Mouse (Mus musculus) ES-E14 (cell line): ENCODE measurements around the gene E130114P18Rik. TPM values are rescaled to one million over a fixed set of nuclear protein-coding genes. Genes with fewer than 3 reads are reported as not detected.

Source experiments
- DNase-seq: peaks from one replicate; pipeline ENCODE4 v3.0.0-alpha.2; 2013; ENCODE audit warnings: low read depth, low spot score
- H3K27ac ChIP-seq: 2 replicates; pipeline ENCODE4 v1.5.1; 2012; ENCODE audit warnings: low read depth, mild to moderate bottlenecking, low read length, moderate library complexity, mixed read lengths; ENCODE audit not compliant: poor library complexity, insufficient read depth, severe bottlenecking
- H3K36me3 ChIP-seq: 2 replicates; pipeline ENCODE4 v1.6.1; 2012; ENCODE audit warnings: mild to moderate bottlenecking, low read length, moderate library complexity, mixed read lengths; ENCODE audit not compliant: control insufficient read depth, poor library complexity, insufficient read depth, severe bottlenecking
- H3K4me1 ChIP-seq, 2 experiments: fragments of 150-350 bp in 1 of 2; sonication (generic) in 1 of 2; 2 replicates each; pipeline ENCODE4 v1.6.1; 2012; ENCODE audit warnings: low read length in 2 of 2, mild to moderate bottlenecking in 1 of 2, mixed read lengths in 1 of 2; ENCODE audit not compliant: control insufficient read depth in 2 of 2, insufficient read depth in 2 of 2, poor library complexity in 1 of 2
- H3K4me3 ChIP-seq, 2 experiments: fragments of 150-350 bp in 1 of 2; sonication (generic) in 1 of 2; 2 replicates each; pipeline ENCODE4 v1.5.1; 2012; ENCODE audit warnings: low read length in 2 of 2, low read depth in 1 of 2, mild to moderate bottlenecking in 1 of 2, mixed read lengths in 1 of 2; ENCODE audit not compliant: insufficient read depth in 1 of 2, poor library complexity in 1 of 2, severe bottlenecking in 1 of 2
- H3K9ac ChIP-seq: 2 replicates; pipeline ENCODE4 v1.6.1; 2012; ENCODE audit warnings: low read depth, mild to moderate bottlenecking, low read length, mixed read lengths; ENCODE audit not compliant: poor library complexity, insufficient read depth, severe bottlenecking
- H3K9me3 ChIP-seq: fragments of 150-350 bp; sonication (generic); 2 replicates; pipeline ENCODE4 v1.6.1; 2012; ENCODE audit warnings: low read depth, mild to moderate bottlenecking, low read length; ENCODE audit not compliant: control insufficient read depth, insufficient read depth
- CHD2 ChIP-seq: IDR thresholded peaks from 2 replicates; pipeline ENCODE4 v1.6.1; 2014; ENCODE audit warnings: mild to moderate bottlenecking, low read depth, low read length, inconsistent platforms
- HCFC1 ChIP-seq: IDR thresholded peaks from 2 replicates; pipeline ENCODE4 v1.6.1; 2012; ENCODE audit warnings: low read length, inconsistent platforms, borderline replicate concordance; ENCODE audit not compliant: insufficient read depth
- MAFK ChIP-seq: IDR thresholded peaks from 2 replicates; pipeline ENCODE4 v1.6.1; 2014; ENCODE audit warnings: mild to moderate bottlenecking, low read depth, low read length, inconsistent platforms; ENCODE audit not compliant: insufficient read depth
- ZC3H11A ChIP-seq: IDR thresholded peaks from 2 replicates; pipeline ENCODE4 v1.6.1; 2012; ENCODE audit warnings: low read depth, mild to moderate bottlenecking, inconsistent platforms, low read length, borderline replicate concordance
- ZNF384 ChIP-seq: IDR thresholded peaks from 2 replicates; pipeline ENCODE4 v1.6.1; 2012; ENCODE audit warnings: low read depth, low read length, inconsistent platforms
- in situ Hi-C, 2 experiments: fragments of 600-800 bp; cut with MboI; formaldehyde crosslinking; loops; one replicate each; pipeline ENCODE4 v1.15.1; 2025; ENCODE audit warnings: low sequenced_read_pairs in 2 of 2, inconsistent platforms in 1 of 2; ENCODE audit not compliant: unreplicated experiment in 2 of 2
- total RNA-seq: library from RNA; depleted of rRNA; stranded (reverse); fragments of 300-350 nt; gene quantifications from 2 replicates; pipeline ENCODE4 v1.2.3, GENCODE M21; 2012

Gene E130114P18Rik
- total RNA-seq, 1 experiment: not detected

- no peak overlapping the region for H3K9ac ChIP-seq
- H3K27ac ChIP-seq: no peak overlapping the region
- no peak for DNase-seq
- TF ChIP-seq ZNF384 (no peak), HCFC1 (no peak), CHD2 (no peak), MAFK (no peak), ZC3H11A (no peak)
- in situ Hi-C loops: no loop called here
- H3K36me3 ChIP-seq: no peaks in the 10 kb centered on the region
- H3K4me3 ChIP-seq: no peak overlapping the region
- no peaks in the 10 kb centered on the region for H3K4me1 ChIP-seq
- H3K9me3 ChIP-seq: no peaks in the 10 kb centered on the region
These were observed 167.8 kb downstream of the E130114P18Rik start for GRCm38 (mm10) chr4:97609831-97610727.

DNA sequence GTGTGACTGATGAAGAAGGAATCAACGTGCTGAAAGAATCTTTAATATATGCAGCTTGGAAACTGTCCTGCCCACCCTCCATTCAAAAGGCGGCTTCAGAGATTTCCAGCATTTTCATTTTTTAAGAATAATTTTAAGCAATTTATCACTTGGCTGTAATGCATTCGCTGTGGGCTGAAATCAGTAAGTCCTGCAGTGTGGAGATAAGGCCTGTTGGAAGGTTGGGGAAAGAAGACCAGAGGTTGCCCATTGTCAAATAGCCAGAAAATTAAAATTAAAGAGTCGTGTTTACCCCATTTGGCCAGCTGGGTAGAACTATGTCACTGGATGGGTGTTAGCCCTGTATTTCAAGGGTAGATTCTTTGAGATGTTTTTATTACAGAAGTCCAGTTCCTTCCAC, 168.5 kb downstream of the E130114P18Rik start:
- no peak for DNase-seq
- no peak for TF ChIP-seq MAFK
- TF ChIP-seq CHD2: no peak
- no peak for TF ChIP-seq HCFC1
- no peak for TF ChIP-seq ZC3H11A
- no peak for TF ChIP-seq ZNF384
- Histone ChIP-seq H3K9ac (no peak overlapping the region), H3K4me1 (no peaks in the 10 kb centered on the region), H3K9me3 (no peaks in the 10 kb centered on the region), H3K36me3 (no peaks in the 10 kb centered on the region), H3K27ac (no peak overlapping the region), H3K4me3 (no peak overlapping the region)
- in situ Hi-C loops: no loop called here

DNA sequence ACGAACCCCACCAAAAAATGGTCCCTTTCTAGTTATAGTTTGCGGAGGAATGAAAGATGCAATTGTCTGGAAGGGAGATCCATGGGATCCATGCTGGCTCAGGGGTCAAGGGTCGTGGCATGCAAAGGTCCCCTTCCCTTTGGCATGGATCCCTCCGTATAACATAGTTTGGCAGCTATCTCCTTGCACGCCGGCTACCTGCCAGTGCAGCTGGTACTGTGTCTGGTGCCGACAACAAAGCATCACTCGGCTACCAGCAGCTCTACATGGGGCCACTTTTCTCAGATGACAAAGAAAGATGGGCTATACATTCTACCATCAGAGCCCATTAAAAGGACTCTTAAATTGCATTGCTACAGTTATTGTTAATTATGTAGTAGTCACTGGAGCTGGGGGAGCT, 169.2 kb downstream of the E130114P18Rik start:
- no peak for DNase-seq
- Histone ChIP-seq H3K36me3 (no peaks in the 10 kb centered on the region), H3K27ac (no peak overlapping the region), H3K4me1 (no peaks in the 10 kb centered on the region), H3K9ac (no peak overlapping the region), H3K9me3 (no peaks in the 10 kb centered on the region), H3K4me3 (no peak overlapping the region)
- TF ChIP-seq MAFK (no peak), HCFC1 (no peak), CHD2 (no peak), ZNF384 (no peak), ZC3H11A (no peak)
- in situ Hi-C loops: no loop called here

DNA sequence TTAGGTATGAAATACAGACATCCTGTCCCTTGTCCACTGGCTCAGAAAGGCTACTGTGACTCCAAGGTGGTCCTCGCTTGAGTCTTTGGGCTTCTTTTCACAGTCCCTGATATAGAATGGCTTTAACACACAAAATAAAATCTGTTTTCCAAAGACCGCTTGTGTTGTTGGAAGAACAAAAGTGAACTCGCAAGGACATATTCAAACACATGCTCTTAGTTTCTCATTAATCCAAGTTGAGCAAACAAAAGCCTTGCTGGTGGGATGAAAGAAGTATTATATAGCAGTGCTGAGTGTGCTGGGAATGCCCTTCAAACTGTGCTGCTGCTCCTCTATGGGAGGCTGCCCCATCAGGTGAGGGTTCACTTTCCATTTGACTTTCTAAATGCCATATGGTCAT, 169.7 kb downstream of the E130114P18Rik start:
- H3K9me3 ChIP-seq: no peaks in the 10 kb centered on the region
- no peak for DNase-seq
- no peak overlapping the region for H3K9ac ChIP-seq
- no peak for TF ChIP-seq ZC3H11A
- no peak for TF ChIP-seq HCFC1
- TF ChIP-seq ZNF384: no peak
- TF ChIP-seq CHD2: no peak
- TF ChIP-seq MAFK: no peak
- in situ Hi-C loops: no loop called here
- no peaks in the 10 kb centered on the region for H3K36me3 ChIP-seq
- H3K4me1 ChIP-seq: no peaks in the 10 kb centered on the region
- H3K4me3 ChIP-seq: no peak overlapping the region
- H3K27ac ChIP-seq: no peak overlapping the region
